Mouse (Mus musculus) C2C12 (cell line): ENCODE results near the gene 1700113H08Rik.

Experiments
- CEBPB ChIP-seq: IDR thresholded peaks from one replicate; pipeline ENCODE4 v1.6.1; 2011; ENCODE audit warnings: low read depth, mild to moderate bottlenecking, control low read depth, moderate library complexity
- CTCF ChIP-seq: IDR thresholded peaks from one replicate; pipeline ENCODE4 v1.5.1; 2011; ENCODE audit not compliant: control insufficient read depth, insufficient read depth, insufficient read length
- MAX ChIP-seq: IDR thresholded peaks from one replicate; pipeline ENCODE4 v1.6.1; 2011; ENCODE audit warnings: mild to moderate bottlenecking, control low read depth
- USF1 ChIP-seq: IDR thresholded peaks from one replicate; pipeline ENCODE4 v1.6.1; 2011; ENCODE audit warnings: low read depth, mild to moderate bottlenecking, control low read depth, moderate library complexity

DNA sequence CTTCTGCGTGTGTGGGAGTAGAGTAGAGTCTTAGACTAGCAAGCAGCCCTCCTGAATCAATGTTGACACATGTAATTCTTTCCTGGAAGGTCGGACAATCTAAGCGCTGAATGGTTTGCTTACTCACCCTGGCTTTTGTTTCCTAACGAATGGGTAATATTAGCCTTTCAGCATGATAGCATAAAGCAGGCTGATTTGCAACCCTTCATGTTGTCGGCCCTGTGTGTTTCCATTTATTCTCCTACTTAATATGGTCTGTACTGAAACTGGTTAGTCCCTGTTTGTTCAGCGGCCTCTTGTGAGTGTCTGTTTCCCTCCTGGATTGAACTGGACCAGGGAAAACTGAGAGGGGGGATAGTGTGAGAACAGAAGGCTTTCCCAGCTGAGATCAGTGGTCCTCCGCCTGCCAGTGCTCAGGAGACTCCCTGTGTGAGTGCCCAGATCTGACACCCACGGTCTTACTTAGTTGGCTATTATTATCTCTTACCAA, 214.3 kb downstream of the 1700113H08Rik start:
- no peak for TF ChIP-seq MAX
- TF ChIP-seq CTCF, result no peak
- TF ChIP-seq USF1, result no peak
- TF ChIP-seq CEBPB, result no peak
